Mouse (Mus musculus): Measurements from ENCODE around the gene Rnf144a. TPM values are rescaled to one million over a fixed set of nuclear protein-coding genes. Genes with fewer than 3 reads are reported as not detected.
"Not testable (repeated sequence)": the region's sequence is repeated elsewhere in the genome, so short reads cannot be mapped to it uniquely, and the experiment has no call there.

The Rnf144a gene
- total RNA-seq, 2 experiments from 2014 or later, result 29.9 to 31.8 TPM

DNA sequence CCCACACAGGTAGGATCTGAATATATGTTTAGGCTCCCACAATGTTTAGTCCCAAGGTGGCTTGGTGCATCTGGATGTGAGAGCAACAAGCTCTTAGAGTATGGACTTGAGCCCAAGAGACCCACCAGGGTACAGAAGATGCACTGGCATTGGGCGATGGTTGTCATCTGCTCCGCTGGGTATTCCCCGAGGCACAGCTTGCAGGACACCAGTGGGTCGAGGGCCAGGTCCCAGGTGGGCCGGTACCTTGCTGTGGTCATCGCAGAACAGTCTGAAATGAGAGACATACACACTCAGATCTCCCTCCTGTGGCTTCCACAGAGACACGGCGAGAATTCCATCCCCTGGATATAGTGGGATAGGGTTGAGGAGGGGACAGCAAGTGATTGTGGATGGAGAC, 75.9 kb downstream of the Rnf144a start:
- intact Hi-C loops (cut with DNase I), result no loop called here

DNA sequence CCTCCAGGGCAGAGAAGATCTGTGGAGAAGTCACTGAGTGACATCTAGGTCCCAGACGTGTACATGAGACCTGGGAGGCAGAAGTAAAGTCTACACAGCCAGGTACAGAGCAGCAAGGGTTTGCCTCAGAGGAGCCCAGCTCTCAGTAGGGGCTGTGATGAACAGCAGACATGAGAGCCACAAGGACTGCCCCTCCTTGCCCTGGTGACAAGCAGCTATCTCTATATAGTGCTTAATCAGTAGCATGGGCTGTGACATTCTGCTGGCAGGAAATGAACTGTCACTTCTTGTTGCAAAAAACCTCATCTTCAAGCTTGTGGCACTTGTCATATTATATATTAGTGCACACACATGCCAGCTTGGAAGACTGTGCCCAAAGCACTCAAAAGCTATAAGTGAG, 81.4 kb downstream of the Rnf144a start:
- intact Hi-C loops (cut with DNase I), result loop anchor here (5.0 kb wide), 1 partner anchor 79 kb away; no protein-coding TSS in a partner anchor
- no peak for DNase-seq

More for the DNA sequence above, 75.9 kb downstream of the Rnf144a start:
- DNase-seq, result no peak

DNA sequence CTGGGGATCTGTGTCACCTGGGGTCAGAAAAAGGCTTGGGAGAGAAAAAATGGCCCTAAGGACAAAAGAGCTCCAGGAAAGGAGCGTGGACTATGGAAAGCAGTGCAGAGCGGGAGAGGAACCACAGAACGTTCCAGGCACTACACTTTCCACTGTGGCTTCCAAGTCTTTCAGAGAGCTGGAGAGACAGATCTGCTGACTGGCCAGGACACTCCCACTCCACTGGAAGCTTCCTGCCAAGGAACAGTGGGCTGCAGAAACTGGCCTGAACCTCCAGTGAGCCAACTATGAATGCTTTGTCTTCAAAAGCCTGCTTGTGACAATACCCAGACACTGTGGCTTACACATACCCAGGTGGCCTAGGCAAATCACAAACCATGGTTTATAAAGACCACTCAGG, 84.0 kb downstream of the Rnf144a start:
- DNase-seq, result peak; percentile 58 to 73
- intact Hi-C loops (cut with DNase I), result loop anchor here (5.0 kb wide), 1 partner anchor 81 kb away; no protein-coding TSS in a partner anchor

DNA sequence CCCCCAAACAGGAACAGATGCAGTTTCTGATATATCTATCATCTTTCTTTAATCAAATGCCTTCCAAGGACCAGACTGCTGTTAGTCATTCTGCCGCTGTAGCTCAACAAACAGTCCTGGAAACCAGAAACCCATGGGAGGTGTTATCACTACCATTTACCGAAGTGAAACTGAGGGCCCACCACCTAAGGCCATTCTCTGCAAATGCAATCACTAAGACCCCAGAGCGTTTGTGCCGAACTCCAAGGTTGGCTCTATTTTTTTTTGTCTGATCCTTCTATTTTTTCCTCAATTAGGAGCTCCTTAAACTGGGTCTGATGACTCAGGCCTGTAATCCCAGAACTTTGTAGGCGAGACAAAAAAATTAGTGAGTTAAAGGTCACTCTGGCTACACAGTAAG, 85.3 kb downstream of the Rnf144a start:
- intact Hi-C loops (cut with DNase I), result loop anchor here (5.0 kb wide), 2 partner anchors 38 to 83 kb away; no protein-coding TSS in a partner anchor
- DNase-seq, result no peak

GRCm38 (mm10) chr12:26329031-26329675, 85.9 kb downstream of the Rnf144a start:
- no peak for DNase-seq
- intact Hi-C loops (cut with DNase I), result loop anchor here (5.0 kb wide), 1 partner anchor 38 kb away; no protein-coding TSS in a partner anchor

DNA sequence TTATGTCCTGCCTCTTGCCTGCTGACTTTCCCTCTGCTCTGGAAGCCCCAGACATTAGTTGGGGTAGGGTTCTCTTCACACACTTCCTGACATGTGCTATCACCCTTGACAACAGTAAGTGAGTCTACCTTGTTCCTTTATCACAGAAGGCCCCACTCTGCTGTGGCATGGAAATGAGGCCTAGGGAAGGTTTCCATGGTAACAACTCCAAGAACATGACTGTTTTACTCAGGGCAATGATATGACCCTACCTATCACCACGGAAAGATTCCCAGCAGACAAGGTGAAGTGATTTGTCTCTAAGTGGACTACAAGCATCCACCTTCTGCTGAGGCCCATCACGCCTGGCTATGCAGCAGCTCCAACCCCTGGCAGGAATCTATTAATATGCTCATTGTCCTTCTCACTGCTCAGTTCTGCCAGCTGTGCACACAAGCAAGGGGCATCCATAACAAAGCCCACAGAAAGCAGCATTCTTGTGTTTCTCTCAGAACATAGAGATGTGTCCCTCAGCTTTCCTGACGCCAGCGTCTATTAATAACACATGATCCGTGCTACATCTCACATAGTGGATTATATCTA, 91.2 kb downstream of the Rnf144a start:
- no peak for DNase-seq
- intact Hi-C loops (cut with DNase I), result no loop called here

GRCm38 (mm10) chr12:26316261-26316660, 98.8 kb downstream of the Rnf144a start:
- intact Hi-C loops (cut with DNase I), result loop anchor here (5.0 kb wide), 1 partner anchor 41 kb away; no protein-coding TSS in a partner anchor
- DNase-seq, result peak; percentile 36 to 48

DNA sequence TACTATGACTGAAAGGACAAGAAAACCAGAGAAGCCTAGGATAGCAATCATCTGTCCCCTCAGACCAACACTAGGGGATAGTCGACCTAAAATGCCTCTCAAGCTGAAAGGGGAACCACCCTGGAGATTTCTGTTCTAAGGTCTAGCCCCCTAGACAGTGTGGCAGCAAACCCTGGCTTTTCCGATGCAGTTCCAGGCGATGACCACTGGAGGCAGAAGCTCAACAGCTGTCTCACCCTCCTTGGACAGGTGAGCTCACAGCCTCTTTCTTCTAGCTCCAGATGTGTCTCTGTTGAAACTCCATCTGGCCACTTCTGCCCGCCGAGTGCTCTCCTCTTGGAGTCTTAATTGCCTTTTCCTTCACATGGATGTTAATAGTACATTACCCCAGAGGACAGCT, 100.1 kb downstream of the Rnf144a start:
- intact Hi-C loops (cut with DNase I), result loop anchor here (1.0 to 5.0 kb wide), 2 partner anchors 42 to 99 kb away; no protein-coding TSS in a partner anchor

GRCm38 (mm10) chr12:26311548-26311947, 103.5 kb downstream of the Rnf144a start:
- intact Hi-C loops (cut with DNase I), result no loop called here
- peak; percentile 47 to 74 for DNase-seq

More for the DNA sequence above, 100.1 kb downstream of the Rnf144a start:
- DNase-seq, result peak; percentile 39 to 63

- intact Hi-C loops (cut with DNase I), result no loop called here
- no peak for DNase-seq
Measured at GRCm38 (mm10) chr12:26310247-26310646, 104.8 kb downstream of the Rnf144a start.

GRCm38 (mm10) chr12:26302886-26303285, 112.2 kb downstream of the Rnf144a start:
- DNase-seq, result no peak
- intact Hi-C loops (cut with DNase I), result no loop called here

DNA sequence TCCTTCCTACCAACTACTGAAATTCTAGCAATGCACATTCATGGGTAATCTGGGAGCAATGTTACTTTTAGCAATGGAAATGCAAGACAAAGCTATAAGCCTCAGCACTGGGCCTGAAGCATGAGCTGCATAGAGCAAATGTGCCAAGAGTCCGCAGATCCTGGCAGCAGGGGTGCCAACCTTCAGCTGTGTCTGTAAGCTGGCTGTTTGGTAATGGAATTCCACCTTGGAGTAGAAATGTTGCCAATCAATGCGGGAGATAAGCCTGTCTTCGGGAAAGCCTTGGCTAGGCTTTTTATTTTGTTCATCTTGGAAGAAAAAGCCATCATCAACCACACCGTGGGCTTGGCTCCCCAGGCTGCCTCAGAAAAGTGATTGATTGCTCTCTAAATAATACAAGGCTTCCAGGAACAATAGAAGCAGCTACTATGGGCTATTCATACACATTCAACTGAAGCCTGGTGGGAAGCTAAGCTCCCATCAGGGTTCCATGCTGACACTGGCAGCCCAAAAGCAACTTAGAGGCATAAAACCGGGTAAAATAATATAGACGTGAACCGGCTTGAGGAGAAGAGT, 115.5 kb downstream of the Rnf144a start:
- no peak for DNase-seq
- intact Hi-C loops (cut with DNase I), result loop anchor here (10.0 kb wide), 1 partner anchor 1585 kb away; no protein-coding TSS in a partner anchor

GRCm38 (mm10) chr12:26295995-26296394, 119.1 kb downstream of the Rnf144a start:
- intact Hi-C loops (cut with DNase I), result loop anchor here (10.0 kb wide), 1 partner anchor 1581 kb away; no protein-coding TSS in a partner anchor
- not testable (repeated sequence) for DNase-seq

DNA sequence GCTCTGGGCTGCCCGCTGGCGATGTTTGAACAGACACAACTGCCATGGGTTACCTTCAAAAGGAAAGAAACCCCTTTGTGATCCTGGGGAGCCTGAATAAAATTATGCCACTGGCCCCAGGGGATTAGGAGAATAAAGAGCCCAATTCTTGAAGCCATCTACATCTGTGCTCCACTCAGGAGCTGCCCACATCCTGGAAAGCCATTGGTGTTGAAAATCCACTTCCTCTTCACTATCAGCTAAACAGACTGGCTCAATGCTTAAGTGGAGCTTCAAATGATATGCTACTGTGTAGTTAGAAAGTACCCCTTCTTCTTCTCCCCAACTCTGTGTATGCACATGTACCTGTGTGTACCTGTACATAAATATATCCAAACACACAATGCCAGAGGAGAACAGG, 125.9 kb downstream of the Rnf144a start:
- no peak for DNase-seq
- intact Hi-C loops (cut with DNase I), result no loop called here

- intact Hi-C loops (cut with DNase I), result no loop called here
- DNase-seq, result no peak
Measured at GRCm38 (mm10) chr12:26288347-26288746, 126.7 kb downstream of the Rnf144a start.

GRCm38 (mm10) chr12:26285939-26286338, 129.1 kb downstream of the Rnf144a start:
- DNase-seq, result no peak
- intact Hi-C loops (cut with DNase I), result no loop called here

GRCm38 (mm10) chr12:26285460-26285859, 129.6 kb downstream of the Rnf144a start:
- intact Hi-C loops (cut with DNase I), result no loop called here
- no peak for DNase-seq

- intact Hi-C loops (cut with DNase I), result no loop called here
- peak in 1 of 2 experiments; percentile 17 for DNase-seq
Measured at GRCm38 (mm10) chr12:26280719-26281480, 134.2 kb downstream of the Rnf144a start.

DNA sequence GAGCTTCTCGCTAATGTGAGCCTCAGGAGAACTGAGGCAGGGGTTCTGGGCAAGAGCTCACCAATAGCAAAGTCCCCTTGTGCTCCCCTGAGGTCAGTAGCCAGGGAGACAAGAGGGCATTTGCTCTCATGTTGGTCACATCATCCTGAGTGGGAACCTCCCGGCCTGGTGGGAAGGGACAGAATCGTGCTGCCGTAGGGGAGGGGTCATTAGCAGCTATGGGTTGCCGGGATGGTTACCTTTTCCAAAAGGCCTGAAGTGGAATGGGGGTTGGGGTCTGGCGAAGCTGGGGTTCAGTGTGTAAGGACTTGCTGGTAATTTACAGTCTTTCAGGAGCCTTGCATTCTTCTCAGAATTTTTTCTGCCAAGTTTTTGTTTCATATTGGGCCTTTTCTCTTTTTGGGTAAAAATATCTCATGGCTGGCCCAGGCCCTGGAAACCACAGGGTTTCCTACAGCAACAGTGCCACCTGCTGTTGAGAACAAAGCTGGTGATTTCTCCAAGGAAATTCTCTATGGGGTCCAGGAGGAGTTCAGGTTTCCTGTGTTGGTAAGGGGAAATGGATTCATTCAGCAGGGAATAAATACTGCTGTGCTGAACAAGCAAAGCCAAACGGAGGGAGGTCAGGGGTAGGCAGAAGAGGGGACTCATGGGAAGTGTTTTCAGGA, 137.9 kb downstream of the Rnf144a start:
- intact Hi-C loops (cut with DNase I), result loop anchor here (5.0 kb wide), 2 partner anchors 1185 to 1250 kb away; no protein-coding TSS in a partner anchor
- peak; percentile 35 to 72 for DNase-seq

DNA sequence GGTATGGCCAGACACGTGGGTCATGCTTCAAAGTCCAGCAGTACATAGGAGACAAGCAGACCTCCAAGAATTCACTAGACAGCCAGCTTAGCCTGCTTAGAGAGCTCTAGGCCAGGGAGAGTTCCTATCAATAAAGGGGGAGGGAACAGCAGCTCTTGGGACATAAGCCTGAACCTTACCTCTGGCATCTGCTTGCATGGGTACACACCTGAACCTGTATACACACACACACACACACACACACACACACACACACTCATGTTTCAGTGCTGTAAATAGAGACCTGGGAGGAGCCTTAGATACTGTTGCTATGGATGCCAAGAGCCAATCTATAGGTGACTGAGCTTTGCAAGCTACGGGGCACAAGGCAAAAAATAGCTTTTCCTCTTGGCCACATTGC, 138.5 kb downstream of the Rnf144a start:
- intact Hi-C loops (cut with DNase I), result loop anchor here (5.0 kb wide), 2 partner anchors 1184 to 1249 kb away; no protein-coding TSS in a partner anchor
- DNase-seq, result no peak

Data from heart, postnatal 14 days (tissue).